Mouse (Mus musculus): Measurements from ENCODE around the gene Gm12887.

Gm12887 gene

DNA sequence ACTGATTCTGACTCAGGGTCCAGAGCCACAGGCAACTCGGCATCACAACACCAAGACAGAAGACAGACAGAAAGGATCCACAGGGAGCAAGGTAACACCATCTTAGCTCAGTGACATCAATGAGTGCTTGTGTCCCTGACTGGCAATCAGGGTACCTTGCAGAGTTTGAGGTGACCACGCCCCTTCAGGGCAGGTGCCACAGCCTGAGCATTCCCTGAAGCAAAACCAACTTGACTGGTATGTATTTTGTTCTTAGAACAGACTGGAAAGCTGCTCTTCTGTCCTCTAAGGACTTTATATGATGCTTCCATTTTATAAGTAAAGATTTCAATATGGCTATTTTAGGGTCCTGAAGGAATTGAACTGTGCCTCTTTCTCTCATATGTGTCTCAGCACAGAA lies at the start of gene Gm12887:
Gene Gm12887 (minus strand): TSS at position 101 of the 400 bp plus-strand sequence.
- DNase-seq (ENCODE audit: low read depth), result no peak

DNA sequence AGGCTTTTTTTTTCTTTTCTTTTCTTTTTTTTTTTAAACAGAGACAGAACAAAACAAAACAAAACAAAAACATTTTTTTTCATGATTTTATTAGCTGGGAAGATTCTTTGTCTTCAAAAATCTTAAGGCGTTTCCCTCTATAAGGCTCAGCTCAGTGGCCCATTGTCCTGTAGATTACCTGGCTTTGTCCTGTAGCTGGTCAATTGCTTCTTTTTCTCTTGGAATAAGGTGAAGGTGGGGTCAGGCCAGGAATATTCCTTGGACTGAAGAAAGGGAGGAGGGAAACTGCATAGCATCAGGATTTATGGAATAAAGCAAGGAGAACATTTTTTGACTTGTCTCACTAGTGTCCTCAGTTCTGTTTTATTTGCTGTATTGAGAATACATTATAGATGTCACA lies 35.1 kb upstream of the Gm12887 start:
- DNase-seq (ENCODE audit: low read depth), result no peak
